8 mouse cellular contexts compared by ENCODE assay signal in the genomic region with DNA sequence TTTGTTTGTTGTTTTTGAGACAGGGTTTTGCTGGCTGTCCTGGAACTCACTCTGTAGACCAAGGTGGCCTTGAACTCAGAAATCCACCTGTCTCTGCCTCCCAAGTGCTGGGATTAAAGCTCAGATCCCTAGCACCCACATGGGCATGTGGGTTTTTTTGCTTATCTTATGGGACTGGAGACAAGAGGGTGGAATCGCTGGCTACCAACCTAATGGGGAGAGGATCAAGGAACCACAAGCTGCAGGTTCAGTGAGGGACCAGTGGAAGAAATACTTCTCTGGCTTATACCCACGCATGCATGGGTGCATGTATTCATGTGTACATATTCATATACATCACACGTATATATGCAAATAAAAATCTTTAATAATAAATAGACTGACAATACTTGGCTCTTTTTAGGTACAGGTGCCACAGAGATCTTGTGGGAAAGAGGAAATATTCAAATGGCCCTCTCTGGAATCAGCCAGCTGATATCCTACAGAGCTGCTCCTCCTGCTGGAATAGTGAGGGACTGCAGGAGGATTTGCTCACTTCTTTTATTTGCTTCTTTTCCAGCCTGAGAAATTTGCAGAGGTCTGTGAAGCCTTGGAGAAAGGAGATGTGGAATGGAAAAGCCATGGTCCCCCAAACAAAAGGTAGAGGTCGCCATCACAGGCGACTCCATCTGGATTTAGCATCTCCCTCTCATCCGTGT. TPM values are rescaled to one million over a fixed set of nuclear protein-coding genes. Genes with fewer than 3 reads are reported as not detected.
DNase-seq lines count a peak whose midpoint lies in the region; ATAC-seq and TF ChIP-seq lines count a peak whose summit lies in the region.

No protein-coding gene starts in this region.

- TF ChIP-seq CTCF in liver, embryonic 14.5 days (IDR thresholded peaks at IDR 0.05; ENCODE audit: low read depth): peak; percentile 81

- H3K4me1 ChIP-seq in forebrain, embryonic 15.5 days: no peaks in the 10 kb centered on the region
- H3K4me1 ChIP-seq in forebrain, embryonic 13.5 days: no peaks in the 10 kb centered on the region
- H3K4me1 ChIP-seq in liver, embryonic 14.5 days (replicated peaks; ENCODE audit: control insufficient read depth in 2 of 2, insufficient read depth in 2 of 2, low read length in 1 of 2): no peaks in the 10 kb centered on the region

- H3K9ac ChIP-seq in forebrain, embryonic 15.5 days (replicated peaks): no peak overlapping the region
- H3K9ac ChIP-seq in forebrain, embryonic 13.5 days: no peak overlapping the region
- no peak overlapping the region for H3K9ac ChIP-seq in liver, embryonic 14.5 days (replicated peaks)

- no peaks in the 10 kb centered on the region for H3K9me3 ChIP-seq in forebrain, embryonic 15.5 days
- H3K9me3 ChIP-seq in forebrain, embryonic 13.5 days (replicated peaks): no peaks in the 10 kb centered on the region
- H3K9me3 ChIP-seq in liver, embryonic 14.5 days (ENCODE audit: control insufficient read depth, low read length): no peaks in the 10 kb centered on the region

- no peak overlapping the region for H3K4me2 ChIP-seq in forebrain, embryonic 15.5 days (replicated peaks)
- no peak overlapping the region for H3K4me2 ChIP-seq in forebrain, embryonic 13.5 days
- H3K4me2 ChIP-seq in liver, embryonic 14.5 days (ENCODE audit: low read depth): no peak overlapping the region

- H3K27ac ChIP-seq in forebrain, embryonic 15.5 days (replicated peaks): no peak overlapping the region
- H3K27ac ChIP-seq in forebrain, embryonic 13.5 days: no peak overlapping the region
- H3K27ac ChIP-seq in liver, embryonic 14.5 days: no peak overlapping the region

- no peak for TF ChIP-seq EP300 in liver, embryonic 14.5 days (IDR thresholded peaks at IDR 0.05; ENCODE audit: low read depth)

- H3K27me3 ChIP-seq in forebrain, embryonic 15.5 days: no peaks in the 10 kb centered on the region
- H3K27me3 ChIP-seq in forebrain, embryonic 13.5 days: no peaks in the 10 kb centered on the region
- H3K27me3 ChIP-seq in liver, embryonic 14.5 days (ENCODE audit: control insufficient read depth, insufficient read depth, low read length): no peaks in the 10 kb centered on the region

- 0 out of 2 replicates have a peak, but pooled peaks have one; percentile 26 for ATAC-seq in forebrain, embryonic 15.5 days (replicated peaks)
- ATAC-seq in forebrain, embryonic 13.5 days: no peak
- no peak for ATAC-seq in liver, embryonic 14.5 days (ENCODE audit: insufficient read depth)

- DNase-seq in spleen, adult 12 weeks (ENCODE audit: low spot score): peak; percentile 12
- no peak for DNase-seq in spleen, postnatal 36 days (ENCODE audit: low spot score in 2 of 2)
- peak; percentile 78 to 87 for DNase-seq in cerebellum, postnatal 10 days
- peak; percentile 41 to 67 for DNase-seq in heart, postnatal 36 days
- DNase-seq in liver, embryonic 14.5 days (ENCODE audit: low read depth in 3 of 3, low spot score in 3 of 3): peak in 1 of 3 experiments; percentile 26
- peak; percentile 70 to 72 for DNase-seq in right cerebral cortex, adult 2 months (ENCODE audit: low spot score in 2 of 2)

- H3K36me3 ChIP-seq in forebrain, embryonic 15.5 days: peaks cover 78% of the 10 kb centered on the region
- peaks cover 83% of the 10 kb centered on the region for H3K36me3 ChIP-seq in forebrain, embryonic 13.5 days (ENCODE audit: poor library complexity, severe bottlenecking)
- H3K36me3 ChIP-seq in liver, embryonic 14.5 days (replicated peaks; ENCODE audit: control insufficient read depth, insufficient read depth, low read depth): no peaks in the 10 kb centered on the region; the same call in 1 of the 2 replicates

- H3K4me3 ChIP-seq in forebrain, embryonic 15.5 days: no peak overlapping the region
- no peak overlapping the region for H3K4me3 ChIP-seq in forebrain, embryonic 13.5 days
- H3K4me3 ChIP-seq in liver, embryonic 14.5 days (ENCODE audit: insufficient read depth in 1 of 2, low read depth in 2 of 2, low read length in 2 of 2): no peak overlapping the region

- WGBS in forebrain, embryonic 15.5 days: 68% methylated on average over 6 of the region's 6 CpGs
- 62% methylated on average over 6 of the region's 6 CpGs for WGBS in forebrain, embryonic 13.5 days
- 62% methylated on average over 6 of the region's 6 CpGs for WGBS in liver, embryonic 14.5 days (ENCODE audit: insufficient replicate concordance)

- intact Hi-C loops in heart, postnatal 36 days (cut with DNase I): loop anchor here (5.0 kb wide), 2 partner anchors 395 to 465 kb away; no protein-coding TSS in a partner anchor

RNA-seq across cellular contexts. Expression of a gene that starts 20.3 kb away (rescaled TPM):
- 16.1 and 18.8 TPM in 2 replicates for polyA plus RNA-seq in forebrain, embryonic 15.5 days (2015; fragmentation: Nextera tagmentation; extraction: Ambion mirVana)
- 13.3 and 14.3 TPM in 2 replicates for polyA plus RNA-seq in forebrain, embryonic 13.5 days (2015; fragmentation: Nextera tagmentation; extraction: Ambion mirVana)
- total RNA-seq in heart, postnatal 36 days (2021): 10 to 100 TPM; 33.4 to 33.9 TPM
- 2.1 and 3.2 TPM in 2 replicates for polyA plus RNA-seq in liver, embryonic 14.5 days (2012; rRNA removed)
- 4.0 and 5.3 TPM in 2 replicates for polyA plus RNA-seq in liver, embryonic 14.5 days (2014; fragmentation: Nextera tagmentation; extraction: Ambion mirVana)

RNA-seq across cellular contexts. Expression of a gene that starts 20.5 kb away (rescaled TPM):
- 133 and 134 TPM in 2 replicates for polyA plus RNA-seq in forebrain, embryonic 15.5 days (2015; fragmentation: Nextera tagmentation; extraction: Ambion mirVana)
- 175 and 190 TPM in 2 replicates for polyA plus RNA-seq in forebrain, embryonic 13.5 days (2015; fragmentation: Nextera tagmentation; extraction: Ambion mirVana)
- 10 to 100 TPM; 21.8 to 24.1 TPM for total RNA-seq in heart, postnatal 36 days (2021)
- polyA plus RNA-seq in liver, embryonic 14.5 days (2012; rRNA removed): 16.2 and 32.3 TPM in 2 replicates
- polyA plus RNA-seq in liver, embryonic 14.5 days (2014; fragmentation: Nextera tagmentation; extraction: Ambion mirVana): 94.6 and 95.2 TPM in 2 replicates

RNA-seq across cellular contexts. Expression of a gene that starts 41.4 kb away (rescaled TPM):
- 16.8 and 20.5 TPM in 2 replicates for polyA plus RNA-seq in forebrain, embryonic 15.5 days (2015; fragmentation: Nextera tagmentation; extraction: Ambion mirVana)
- polyA plus RNA-seq in forebrain, embryonic 13.5 days (2015; fragmentation: Nextera tagmentation; extraction: Ambion mirVana): 16.9 and 23.7 TPM in 2 replicates
- 1 to 10 TPM; 7.9 to 8.4 TPM for total RNA-seq in heart, postnatal 36 days (2021)
- 2.7 and 4.7 TPM in 2 replicates for polyA plus RNA-seq in liver, embryonic 14.5 days (2012; rRNA removed)
- polyA plus RNA-seq in liver, embryonic 14.5 days (2014; fragmentation: Nextera tagmentation; extraction: Ambion mirVana): 3.3 TPM in 2 replicates

RNA-seq across cellular contexts. Expression of a gene that starts 44.7 kb away (rescaled TPM):
- polyA plus RNA-seq in forebrain, embryonic 15.5 days (2015; fragmentation: Nextera tagmentation; extraction: Ambion mirVana): 71.8 and 76.3 TPM in 2 replicates
- polyA plus RNA-seq in forebrain, embryonic 13.5 days (2015; fragmentation: Nextera tagmentation; extraction: Ambion mirVana): 50.8 TPM in 2 replicates
- 100 to 1,000 TPM; 124 to 131 TPM for total RNA-seq in heart, postnatal 36 days (2021)
- 33.4 and 38.4 TPM in 2 replicates for polyA plus RNA-seq in liver, embryonic 14.5 days (2012; rRNA removed)
- 50.0 and 53.1 TPM in 2 replicates for polyA plus RNA-seq in liver, embryonic 14.5 days (2014; fragmentation: Nextera tagmentation; extraction: Ambion mirVana)

Comparison
In these comparisons a context has a peak if more than half of its experiments do, and no peak if none do; other contexts are left out.
1. DNase-seq: peak in spleen, adult 12 weeks (single experiment), cerebellum, postnatal 10 days (2 of 2), heart, postnatal 36 days (2 of 2) and right cerebral cortex, adult 2 months (2 of 2); none in spleen, postnatal 36 days (0 of 2).